ENCODE assay signal across 15 mouse cellular contexts in the genomic region with DNA sequence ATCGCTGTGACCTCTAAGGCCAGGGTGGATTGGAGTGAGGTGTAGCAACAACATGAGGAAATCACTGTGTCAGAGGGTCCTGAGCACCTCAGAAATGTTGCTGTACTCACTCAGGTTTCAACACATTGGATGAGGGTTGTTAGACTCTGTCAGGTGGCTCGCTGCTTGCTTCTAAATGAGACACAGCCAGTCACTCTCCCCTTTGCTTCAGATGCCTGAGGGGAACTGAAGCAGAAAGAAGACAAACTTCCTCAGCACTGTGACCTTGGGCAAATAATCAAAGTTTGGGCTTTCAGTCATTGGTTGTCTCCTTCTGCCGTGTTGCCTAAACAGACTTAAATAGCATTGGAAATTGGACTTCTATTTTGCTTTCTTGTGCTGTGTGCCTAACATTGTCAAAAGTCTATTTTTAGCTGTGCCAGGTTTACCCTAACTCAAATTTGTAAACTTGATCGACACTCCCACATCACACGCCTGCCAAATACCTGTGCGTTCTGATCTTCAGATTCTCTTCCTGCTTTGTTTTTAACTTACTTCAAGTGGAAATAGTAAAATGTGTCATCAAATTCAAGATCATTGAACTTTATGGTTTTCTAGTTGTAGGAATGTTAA.
DNase-seq lines count a peak whose midpoint lies in the region; ATAC-seq and TF ChIP-seq lines count a peak whose summit lies in the region.
"Had no signal": no experiment of that assay in that cellular context is flagged by ENCODE, and none has a peak within 500 bp of the region (broad histone marks: within the 10 kb centered on the region; RNA-seq: fewer than 3 reads in every experiment).

No protein-coding gene starts in this region.

- H3K4me3 ChIP-seq in heart, embryonic 11.5 days (ENCODE audit: low read depth, low read length): no peak overlapping the region
- H3K4me3 ChIP-seq in intestine, embryonic 16.5 days (ENCODE audit: low read length): no peak overlapping the region
- H3K4me3 ChIP-seq in kidney, postnatal 0 days (replicated peaks; ENCODE audit: low read depth, low read length): no peak overlapping the region
- H3K4me3 ChIP-seq: midbrain, embryonic 15.5 days; neural tube, embryonic 13.5 days had no signal

- ATAC-seq in heart, embryonic 11.5 days (replicated peaks; ENCODE audit: insufficient number of reproducible peaks, low FRiP score, low TSS enrichment): no peak
- no peak for ATAC-seq in intestine, embryonic 16.5 days
- peak; percentile 65; the same call in 1 of the 2 replicates for ATAC-seq in kidney, postnatal 0 days (replicated peaks; ENCODE audit: low FRiP score, low read depth)
- ATAC-seq: midbrain, embryonic 15.5 days had no signal

- peaks cover 14% of the 10 kb centered on the region for H3K4me1 ChIP-seq in heart, embryonic 11.5 days (ENCODE audit: control insufficient read depth, insufficient read depth, low read length)
- H3K4me1 ChIP-seq in intestine, embryonic 16.5 days (ENCODE audit: control insufficient read depth, insufficient read depth, low read length): peaks cover 11% of the 10 kb centered on the region; the same call in 1 of the 2 replicates
- H3K4me1 ChIP-seq in kidney, postnatal 0 days (replicated peaks; ENCODE audit: insufficient read depth, low read length): no peaks in the 10 kb centered on the region
- H3K4me1 ChIP-seq: midbrain, embryonic 15.5 days; neural tube, embryonic 13.5 days had no signal

- DNase-seq in heart, adult 9 months (ENCODE audit: low spot score in 2 of 2): no peak
- DNase-seq in Muller cell, postnatal 12 days (ENCODE audit: inconsistent ontology term): peak; percentile 45
- peak; percentile 49 for DNase-seq in kidney, postnatal 0 days (ENCODE audit: low spot score)
- no peak for DNase-seq in layer of hippocampus, adult 9-10 months (ENCODE audit: low spot score)
- no peak for DNase-seq in ovary, adult 18-20 months (ENCODE audit: low spot score)
- DNase-seq in urinary bladder, postnatal 10 days (ENCODE audit: low spot score): no peak
- DNase-seq: adrenal gland, postnatal 36 days; cerebellum, postnatal 25 days; lung, adult 2 months; retina, postnatal 1 day; spleen, adult 18-20 months had no signal

- H3K27me3 ChIP-seq in heart, embryonic 11.5 days (ENCODE audit: control insufficient read depth, insufficient read depth, low read length): no peaks in the 10 kb centered on the region
- no peaks in the 10 kb centered on the region for H3K27me3 ChIP-seq in intestine, embryonic 16.5 days (replicated peaks; ENCODE audit: control insufficient read depth, insufficient read depth, low read length)
- H3K27me3 ChIP-seq in kidney, postnatal 0 days (ENCODE audit: insufficient read depth, low read length): no peaks in the 10 kb centered on the region
- H3K27me3 ChIP-seq: midbrain, embryonic 15.5 days; neural tube, embryonic 13.5 days had no signal

- no peaks in the 10 kb centered on the region for H3K36me3 ChIP-seq in heart, embryonic 11.5 days (ENCODE audit: control insufficient read depth, insufficient read depth, low read length)
- no peaks in the 10 kb centered on the region for H3K36me3 ChIP-seq in intestine, embryonic 16.5 days (ENCODE audit: control insufficient read depth, insufficient read depth, low read length)
- no peaks in the 10 kb centered on the region for H3K36me3 ChIP-seq in kidney, postnatal 0 days (ENCODE audit: insufficient read depth, low read length)
- H3K36me3 ChIP-seq: midbrain, embryonic 15.5 days; neural tube, embryonic 13.5 days had no signal

- H3K27ac ChIP-seq in heart, embryonic 11.5 days (ENCODE audit: low read depth, low read length): peak overlapping the region; percentile 57; the same call in 1 of the 2 replicates
- peak overlapping the region; percentile 79 for H3K27ac ChIP-seq in intestine, embryonic 16.5 days (ENCODE audit: low read length)
- H3K27ac ChIP-seq in kidney, postnatal 0 days: peak overlapping the region; percentile 65
- H3K27ac ChIP-seq: midbrain, embryonic 15.5 days; neural tube, embryonic 13.5 days had no signal

- no peak overlapping the region for H3K9ac ChIP-seq in heart, embryonic 11.5 days (ENCODE audit: low read depth, low read length)
- H3K9ac ChIP-seq in intestine, embryonic 16.5 days (ENCODE audit: low read depth, low read length): no peak overlapping the region
- no peak overlapping the region for H3K9ac ChIP-seq in kidney, postnatal 0 days (ENCODE audit: low read depth, low read length)
- H3K9ac ChIP-seq: midbrain, embryonic 15.5 days; neural tube, embryonic 13.5 days had no signal

- WGBS in heart, embryonic 11.5 days (ENCODE audit: insufficient replicate concordance): 65% methylated on average over 6 of the region's 6 CpGs
- 65% methylated on average over 6 of the region's 6 CpGs for WGBS in intestine, embryonic 16.5 days
- 45% methylated on average over 6 of the region's 6 CpGs for WGBS in kidney, postnatal 0 days

- H3K9me3 ChIP-seq in heart, embryonic 11.5 days (replicated peaks; ENCODE audit: control insufficient read depth, low read length): 0 out of 2 replicates have a peak, but pooled peaks cover 3% of the 10 kb centered on the region
- H3K9me3 ChIP-seq in intestine, embryonic 16.5 days (ENCODE audit: control insufficient read depth, low read length): no peaks in the 10 kb centered on the region
- H3K9me3 ChIP-seq in kidney, postnatal 0 days (replicated peaks; ENCODE audit: low read length): no peaks in the 10 kb centered on the region
- H3K9me3 ChIP-seq: midbrain, embryonic 15.5 days; neural tube, embryonic 13.5 days had no signal

- no peak overlapping the region for H3K4me2 ChIP-seq in heart, embryonic 11.5 days
- no peak overlapping the region for H3K4me2 ChIP-seq in intestine, embryonic 16.5 days (ENCODE audit: low read depth, low read length)
- no peak overlapping the region for H3K4me2 ChIP-seq in kidney, postnatal 0 days (ENCODE audit: low read length)
- H3K4me2 ChIP-seq: midbrain, embryonic 15.5 days; neural tube, embryonic 13.5 days had no signal

- no peak for TF ChIP-seq CTCF in kidney, postnatal 0 days (IDR thresholded peaks at IDR 0.05; ENCODE audit: low read depth)

Comparison
In these comparisons a context has a peak if more than half of its experiments do, and no peak if none do; other contexts are left out.
1. DNase-seq: peak in Muller cell, postnatal 12 days (single experiment) and kidney, postnatal 0 days (single experiment); none in heart, adult 9 months (0 of 2), layer of hippocampus, adult 9-10 months (single experiment), ovary, adult 18-20 months (single experiment) and urinary bladder, postnatal 10 days (single experiment).
2. Peak in every context shown above with its lines, with median percentiles within 50 percentile points of each other: H3K27ac ChIP-seq.